Mouse (Mus musculus) hindbrain, embryonic 12.5 days (tissue): ENCODE measurements around the gene Ly6g6d. TPM values are rescaled to one million over a fixed set of nuclear protein-coding genes. Genes with fewer than 3 reads are reported as not detected.

Experiments used
- ATAC-seq: fragments of 200-750 bp; cut with Nextera tagmentation; 2 replicates; pipeline ENCODE4 v1.8.0; 2017; ENCODE audit warnings: moderate TSS enrichment; ENCODE audit not compliant: low FRiP score
- H3K27ac ChIP-seq: fragments of 300-500 bp; sonication (generic); 2 replicates; pipeline ENCODE4 v1.5.1; 2016; ENCODE audit warnings: mild to moderate bottlenecking
- H3K27me3 ChIP-seq: fragments of 300-500 bp; sonication (generic); 2 replicates; pipeline ENCODE4 v1.6.1; 2016; ENCODE audit warnings: mild to moderate bottlenecking
- H3K36me3 ChIP-seq: fragments of 300-500 bp; sonication (generic); 2 replicates; pipeline ENCODE4 v1.6.1; 2016; ENCODE audit warnings: mild to moderate bottlenecking
- H3K4me1 ChIP-seq: fragments of 300-500 bp; sonication (generic); 2 replicates; pipeline ENCODE4 v1.6.1; 2016
- H3K4me2 ChIP-seq: fragments of 300-500 bp; sonication (generic); replicated peaks from 2 replicates; pipeline ENCODE4 v1.6.1; 2016; ENCODE audit warnings: mild to moderate bottlenecking
- H3K4me3 ChIP-seq: fragments of 300-500 bp; sonication (generic); 2 replicates; pipeline ENCODE4 v1.5.1; 2016; ENCODE audit warnings: mild to moderate bottlenecking
- H3K9ac ChIP-seq: fragments of 300-500 bp; sonication (generic); 2 replicates; pipeline ENCODE4 v1.6.1; 2016; ENCODE audit warnings: mild to moderate bottlenecking, moderate library complexity
- H3K9me3 ChIP-seq: fragments of 300-500 bp; sonication (generic); replicated peaks from 2 replicates; pipeline ENCODE4 v1.6.1; 2016; ENCODE audit warnings: mild to moderate bottlenecking
- WGBS: fragments of 180-500 bp; shearing (Covaris S2); methylation state at CpG from one replicate; pipeline ENCODE4 v1.1.7; 2016; 5-methylcytosine and 5-hydroxymethylcytosine counted together
- polyA plus RNA-seq: library from polyadenylated mRNA; unstranded; fragments of >200 nt; fragmentation: Nextera tagmentation; extraction: Ambion mirVana; gene quantifications from 2 replicates; pipeline ENCODE4 v1.2.1, GENCODE M21; 2016

Gene Ly6g6d
- polyA plus RNA-seq, 1 experiment from 2014 or later, result 2.1 TPM

GRCm38 (mm10) chr17:35023221-35023620 lies 54.6 kb downstream of the Ly6g6d start:
- peaks cover 28% of the 10 kb centered on the region for H3K4me1 ChIP-seq
- H3K9me3 ChIP-seq, result no peaks in the 10 kb centered on the region
- no peak overlapping the region for H3K27ac ChIP-seq
- no peak for ATAC-seq
- no peak overlapping the region for H3K4me3 ChIP-seq
- no peak overlapping the region for H3K9ac ChIP-seq
- H3K27me3 ChIP-seq, result no peaks in the 10 kb centered on the region; the same call in 1 of the 2 replicates
- H3K4me2 ChIP-seq, result no peak overlapping the region
- H3K36me3 ChIP-seq, result no peaks in the 10 kb centered on the region
- 81% methylated on average over 5 of the region's 5 CpGs for WGBS

- H3K4me3 ChIP-seq, result no peak overlapping the region
- H3K27me3 ChIP-seq, result no peaks in the 10 kb centered on the region; the same call in 1 of the 2 replicates
- no peak overlapping the region for H3K4me2 ChIP-seq
- H3K9ac ChIP-seq, result no peak overlapping the region
- ATAC-seq, result no peak
- no peak overlapping the region for H3K27ac ChIP-seq
- 96% methylated on average over 8 of the region's 8 CpGs for WGBS
- peaks cover 3% of the 10 kb centered on the region; the same call in 1 of the 2 replicates for H3K36me3 ChIP-seq
- no peaks in the 10 kb centered on the region for H3K9me3 ChIP-seq
- peaks cover 26% of the 10 kb centered on the region for H3K4me1 ChIP-seq
Observed at GRCm38 (mm10) chr17:35022541-35023060, 55.3 kb downstream of the Ly6g6d start.

GRCm38 (mm10) chr17:35021842-35022477 lies 55.9 kb downstream of the Ly6g6d start:
- Histone ChIP-seq H3K4me3 (no peak overlapping the region), H3K27ac (0 out of 2 replicates have a peak overlapping the region, but pooled peaks have one; percentile 8), H3K9ac (no peak overlapping the region), H3K9me3 (no peaks in the 10 kb centered on the region), H3K36me3 (peaks cover 7% of the 10 kb centered on the region), H3K27me3 (no peaks in the 10 kb centered on the region; the same call in 1 of the 2 replicates), H3K4me2 (no peak overlapping the region), H3K4me1 (peaks cover 19% of the 10 kb centered on the region)
- 68% methylated on average over 6 of the region's 6 CpGs for WGBS
- no peak for ATAC-seq

Other genes starting within 250 kb of the Ly6g6d start
- 25.0 and 26.7 TPM in 2 replicates for gene Stk19, start 241.1 kb downstream of the Ly6g6d start, polyA plus RNA-seq
- 62.5 and 70.2 TPM in 2 replicates for gene Dxo, start 241.0 kb downstream of the Ly6g6d start, polyA plus RNA-seq
- gene Skiv2l, start 227.9 kb downstream of the Ly6g6d start, polyA plus RNA-seq, result 64.9 and 65.8 TPM in 2 replicates
- gene Nelfe, start 227.7 kb downstream of the Ly6g6d start, polyA plus RNA-seq, result 95.2 and 111 TPM in 2 replicates
- gene Cfb, start 215.5 kb downstream of the Ly6g6d start, polyA plus RNA-seq, result 2.2 TPM in 2 replicates
- 12.0 and 12.8 TPM in 2 replicates for gene Zbtb12, start 198.6 kb downstream of the Ly6g6d start, polyA plus RNA-seq
- gene Gm20547, start 196.0 kb downstream of the Ly6g6d start, polyA plus RNA-seq, result 0.10 and 0.29 TPM in 2 replicates
- gene C2, start 179.8 kb downstream of the Ly6g6d start, polyA plus RNA-seq, result 1.4 and 2.6 TPM in 2 replicates
- gene Ehmt2, start 179.6 kb downstream of the Ly6g6d start, polyA plus RNA-seq, result 110 and 113 TPM in 2 replicates
- gene Slc44a4, start 163.6 kb downstream of the Ly6g6d start, polyA plus RNA-seq, result 0.13 and 0.15 TPM in 2 replicates
- 25.2 and 28.2 TPM in 2 replicates for gene Neu1, start 146.8 kb downstream of the Ly6g6d start, polyA plus RNA-seq
- 0.08 and 0.25 TPM in 2 replicates for gene Hspa1b, start 118.8 kb downstream of the Ly6g6d start, polyA plus RNA-seq
- gene Gm20481, start 108.2 kb downstream of the Ly6g6d start, polyA plus RNA-seq, result 0.99 TPM in 1 of 2 replicates, not detected in the other
- gene Hspa1a, start 105.9 kb downstream of the Ly6g6d start, polyA plus RNA-seq, result 2.2 and 3.1 TPM in 2 replicates
- gene Hspa1l, start 105.4 kb downstream of the Ly6g6d start, polyA plus RNA-seq, result 1.3 TPM in 2 replicates
- 128 and 158 TPM in 2 replicates for gene Lsm2, start 96.2 kb downstream of the Ly6g6d start, polyA plus RNA-seq
- gene Vars, start 77.1 kb downstream of the Ly6g6d start, polyA plus RNA-seq, result 109 and 110 TPM in 2 replicates
- 0.12 and 0.20 TPM in 2 replicates for gene Vwa7, start 61.5 kb downstream of the Ly6g6d start, polyA plus RNA-seq
- gene Sapcd1, start 50.0 kb downstream of the Ly6g6d start, polyA plus RNA-seq, result 2.4 and 3.6 TPM in 2 replicates
- gene Msh5, start 31.3 kb downstream of the Ly6g6d start, polyA plus RNA-seq, result 3.0 and 3.1 TPM in 2 replicates
- 157 and 159 TPM in 2 replicates for gene Clic1, start 28.1 kb downstream of the Ly6g6d start, polyA plus RNA-seq
- 512 and 517 TPM in 2 replicates for gene Ddah2, start 19.0 kb downstream of the Ly6g6d start, polyA plus RNA-seq
- not detected in 2 replicates for gene Ly6g6c, start 12.7 kb downstream of the Ly6g6d start, polyA plus RNA-seq
- 0.46 and 0.52 TPM in 2 replicates for gene Mpig6b, start 11.9 kb downstream of the Ly6g6d start, polyA plus RNA-seq
- not detected in 2 replicates for gene Ly6g6e, start 1.2 kb downstream of the Ly6g6d start, polyA plus RNA-seq
- 0.47 and 0.62 TPM in 2 replicates for gene Ly6g6f, start 7.5 kb upstream of the Ly6g6d start, polyA plus RNA-seq
- 78.6 and 81.1 TPM in 2 replicates for gene Abhd16a, start 11.2 kb upstream of the Ly6g6d start, polyA plus RNA-seq
- not detected in 2 replicates for gene Ly6g5c, start 30.2 kb upstream of the Ly6g6d start, polyA plus RNA-seq
- 1.4 and 1.5 TPM in 2 replicates for gene Ly6g5b, start 37.4 kb upstream of the Ly6g6d start, polyA plus RNA-seq
- 19.8 and 20.8 TPM in 2 replicates for gene Gpank1, start 43.4 kb upstream of the Ly6g6d start, polyA plus RNA-seq
- gene Csnk2b, start 44.0 kb upstream of the Ly6g6d start, polyA plus RNA-seq, result 237 and 276 TPM in 2 replicates
- gene D17H6S53E, start 48.3 kb upstream of the Ly6g6d start, polyA plus RNA-seq, result 7.3 and 7.7 TPM in 2 replicates
- gene Apom, start 54.0 kb upstream of the Ly6g6d start, polyA plus RNA-seq, result 0.39 TPM in 1 of 2 replicates, not detected in the other
- 87.9 and 88.3 TPM in 2 replicates for gene Bag6, start 57.1 kb upstream of the Ly6g6d start, polyA plus RNA-seq
- 206 and 213 TPM in 2 replicates for gene Prrc2a, start 86.8 kb upstream of the Ly6g6d start, polyA plus RNA-seq
- 7.8 and 7.9 TPM in 2 replicates for gene Aif1, start 98.0 kb upstream of the Ly6g6d start, polyA plus RNA-seq
- gene Lst1, start 110.4 kb upstream of the Ly6g6d start, polyA plus RNA-seq, result 6.1 and 6.9 TPM in 2 replicates
- 0.54 and 0.81 TPM in 2 replicates for gene Ltb, start 116.4 kb upstream of the Ly6g6d start, polyA plus RNA-seq
- gene Tnf, start 123.9 kb upstream of the Ly6g6d start, polyA plus RNA-seq, result 0.14 TPM in 1 of 2 replicates, not detected in the other
- gene Lta, start 127.3 kb upstream of the Ly6g6d start, polyA plus RNA-seq, result not detected in 2 replicates
- 0.62 TPM in 1 of 2 replicates, not detected in the other for gene Gm16181, start 142.8 kb upstream of the Ly6g6d start, polyA plus RNA-seq
- 21.1 and 23.0 TPM in 2 replicates for gene Atp6v1g2, start 155.6 kb upstream of the Ly6g6d start, polyA plus RNA-seq
- 12.1 and 12.2 TPM in 2 replicates for gene Nfkbil1, start 157.7 kb upstream of the Ly6g6d start, polyA plus RNA-seq
- 480 and 488 TPM in 2 replicates for gene Ddx39b, start 163.7 kb upstream of the Ly6g6d start, polyA plus RNA-seq
- gene H2-D1, start 184.7 kb upstream of the Ly6g6d start, polyA plus RNA-seq, result 38.6 and 46.0 TPM in 2 replicates
- gene H2-Q1, start 242.3 kb upstream of the Ly6g6d start, polyA plus RNA-seq, result 0.12 TPM in 1 of 2 replicates, not detected in the other